Mouse (Mus musculus): ENCODE data around the gene Ece1.
"Not testable (repeated sequence)": the region's sequence is repeated elsewhere in the genome, so short reads cannot be mapped to it uniquely, and the experiment has no call there.

The Ece1 gene

DNA sequence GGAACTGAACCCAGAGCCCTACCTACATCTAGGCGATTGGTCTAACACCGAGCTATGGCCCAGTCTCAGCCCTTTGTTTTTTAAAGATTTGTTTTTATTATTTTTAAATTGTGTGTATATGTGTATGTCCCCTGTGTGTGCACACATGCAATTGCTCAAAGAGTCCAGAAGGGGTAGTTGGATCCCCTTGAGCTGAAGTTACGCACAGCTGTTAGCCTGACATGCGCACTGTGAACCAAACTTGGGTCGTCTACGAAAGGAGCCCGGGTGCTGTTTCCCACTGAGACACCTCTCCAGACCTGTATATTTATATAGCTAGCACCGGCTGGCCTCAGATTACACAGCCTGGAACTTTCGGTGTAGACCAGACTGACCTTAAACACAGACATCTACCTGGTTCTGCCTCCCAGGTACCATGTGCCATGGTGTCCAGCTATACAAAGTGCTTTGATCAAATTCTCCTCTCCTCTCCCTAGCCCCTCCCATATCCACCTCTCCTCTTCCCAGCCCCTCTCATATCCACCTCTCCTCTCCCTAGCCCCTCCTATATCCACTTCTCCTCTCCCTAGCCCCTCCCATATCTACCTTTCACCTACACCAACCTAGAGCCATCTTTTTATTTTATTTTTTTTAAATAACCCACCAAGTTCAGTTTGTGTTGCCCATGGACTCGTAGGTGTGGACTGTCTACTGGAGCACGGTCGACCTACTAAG, 79.3 kb downstream of the Ece1 start:
- no peak for DNase-seq (ENCODE audit: low read depth in 2 of 2, low spot score in 2 of 2)

DNA sequence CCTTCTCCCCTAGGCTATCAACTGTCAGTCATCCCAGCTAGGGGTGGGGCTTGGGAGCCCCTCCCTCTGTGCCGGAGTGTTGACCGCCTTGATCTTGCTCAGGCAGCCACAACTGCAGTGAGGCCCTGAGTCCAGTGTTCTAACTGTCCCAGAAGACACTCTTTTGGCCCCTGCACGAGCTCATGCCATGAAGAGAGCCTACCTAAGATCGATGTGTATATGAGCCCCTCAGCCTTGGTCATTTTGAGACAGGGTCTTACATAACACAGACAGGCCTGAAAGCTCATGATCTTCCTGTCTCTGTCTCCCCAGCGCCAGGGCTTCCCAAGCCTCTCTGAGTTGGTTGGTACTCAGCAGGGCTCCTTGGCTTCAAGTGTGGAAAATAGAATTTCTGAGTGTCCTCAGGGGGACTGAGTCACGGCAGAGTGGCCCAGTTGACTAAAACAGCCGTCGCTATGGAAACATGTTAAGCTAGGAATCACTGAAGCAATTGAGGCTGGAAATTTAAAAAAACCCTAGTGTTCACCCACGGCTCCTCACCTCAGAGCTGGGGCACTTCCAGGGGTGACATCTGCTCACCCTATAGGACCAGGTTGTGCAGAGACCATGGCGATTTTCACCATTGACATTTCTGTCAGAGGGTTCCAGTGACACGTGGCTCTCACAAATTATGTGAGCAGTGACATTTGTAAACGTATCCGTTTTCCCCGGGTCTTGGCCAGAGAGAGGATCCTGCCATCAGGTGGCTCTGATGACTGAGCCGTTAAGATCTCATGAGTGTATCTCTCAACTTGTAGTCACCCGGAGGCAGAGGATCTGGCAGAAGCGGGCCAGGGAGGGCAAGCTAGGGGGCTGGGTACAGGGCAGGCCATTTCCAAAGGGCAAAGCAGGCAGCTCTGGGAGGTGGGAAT, 80.1 kb downstream of the Ece1 start:
- DNase-seq (ENCODE audit: low read depth in 2 of 2, low spot score in 2 of 2), result no peak

DNA sequence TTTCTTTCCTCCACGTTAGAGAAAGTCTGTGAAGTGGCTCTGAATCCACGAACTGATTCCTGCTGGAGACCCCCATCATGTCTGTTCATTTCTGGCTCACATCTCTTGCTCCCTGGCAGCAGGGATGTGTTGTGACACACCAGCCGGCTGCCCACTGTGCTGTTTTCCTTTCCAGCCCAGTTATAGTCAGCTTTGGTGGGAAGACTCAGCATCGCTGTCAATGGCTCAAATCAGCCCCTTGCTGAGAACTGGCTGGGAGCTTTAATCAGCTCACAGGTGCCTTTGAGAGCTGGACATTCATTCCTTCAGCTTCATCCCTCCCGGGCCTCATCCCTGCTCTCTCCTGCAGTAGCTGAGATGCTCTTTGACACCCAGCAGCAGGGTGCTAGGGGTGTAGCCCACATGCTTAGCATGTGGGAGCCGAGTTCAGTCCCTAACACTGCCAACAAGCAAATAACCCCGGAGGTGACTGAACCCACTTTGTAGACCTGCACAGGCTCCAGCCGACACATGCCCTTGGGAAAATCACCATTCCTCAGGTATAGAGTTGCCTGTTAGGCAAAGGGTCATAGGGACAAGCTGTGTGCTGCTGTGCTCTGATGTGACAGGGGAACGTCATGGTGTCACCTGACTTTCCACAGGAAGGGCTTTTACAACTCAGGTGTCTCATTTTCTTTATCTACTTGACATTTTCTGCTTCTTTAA, 80.9 kb downstream of the Ece1 start:
- DNase-seq (ENCODE audit: low read depth in 2 of 2, low spot score in 2 of 2), result no peak

DNA sequence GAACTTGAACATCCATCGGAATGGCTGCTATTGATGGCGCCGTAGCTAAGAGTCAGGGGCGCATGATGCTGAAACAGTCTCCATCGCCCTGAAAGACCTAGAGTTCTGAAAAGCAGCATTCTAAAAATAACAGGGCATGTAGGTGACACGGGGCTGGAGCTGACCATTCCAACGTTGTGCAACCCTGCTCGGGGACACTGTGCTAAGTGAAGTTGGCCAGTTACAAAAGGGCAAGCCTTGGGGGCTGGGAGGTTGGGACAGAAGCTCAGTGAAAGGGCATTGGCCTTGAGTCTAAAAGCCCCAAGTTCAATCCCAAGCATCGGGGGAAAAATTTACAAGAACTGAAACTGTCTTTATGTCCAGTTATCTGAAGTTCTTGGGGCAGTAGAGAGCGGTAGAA, 81.5 kb downstream of the Ece1 start:
- no peak for DNase-seq (ENCODE audit: low read depth in 2 of 2, low spot score in 2 of 2)

DNA sequence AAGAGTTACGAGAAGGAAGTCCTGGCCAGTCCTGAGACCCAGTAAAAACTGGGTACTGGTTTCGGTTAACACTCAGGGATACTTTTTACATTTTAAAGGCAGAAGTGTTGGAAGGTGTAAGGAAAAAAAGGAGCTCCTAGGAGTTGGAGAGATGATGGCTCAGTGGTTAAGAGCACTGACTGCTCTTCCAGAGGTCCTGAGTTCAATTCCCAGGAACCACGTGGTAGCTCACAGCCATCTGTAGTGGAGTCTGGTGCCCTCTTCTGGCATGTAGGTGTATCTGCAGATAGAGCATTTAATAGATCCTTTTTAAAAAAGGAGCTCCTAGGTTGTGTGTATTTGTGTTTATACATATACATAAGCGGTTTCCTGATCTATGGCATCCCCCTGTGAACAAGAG, 83.3 kb downstream of the Ece1 start:
- no peak for DNase-seq (ENCODE audit: low read depth in 2 of 2, low spot score in 2 of 2)

DNA sequence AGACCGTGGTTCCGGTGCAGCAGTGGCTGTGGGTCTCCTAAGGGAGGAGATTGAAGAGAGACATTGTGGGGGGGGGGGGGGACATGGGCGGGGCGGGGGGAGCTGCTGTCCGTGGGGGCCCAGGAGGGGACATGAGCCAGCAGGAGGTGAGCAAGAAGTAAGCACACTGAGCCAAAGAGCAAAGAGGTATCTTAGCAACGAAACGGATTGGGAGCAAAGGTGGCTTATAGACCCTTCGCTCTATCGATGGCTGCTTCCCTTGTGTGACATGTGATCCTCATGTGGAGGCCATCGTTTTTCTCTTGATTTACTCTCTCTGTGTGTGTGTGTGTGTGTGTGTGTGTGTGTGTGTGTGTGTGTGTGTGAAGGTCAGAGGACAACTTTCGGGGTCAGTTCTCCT, 84.4 kb downstream of the Ece1 start:
- no peak for DNase-seq (ENCODE audit: low read depth in 2 of 2, low spot score in 2 of 2)

DNA sequence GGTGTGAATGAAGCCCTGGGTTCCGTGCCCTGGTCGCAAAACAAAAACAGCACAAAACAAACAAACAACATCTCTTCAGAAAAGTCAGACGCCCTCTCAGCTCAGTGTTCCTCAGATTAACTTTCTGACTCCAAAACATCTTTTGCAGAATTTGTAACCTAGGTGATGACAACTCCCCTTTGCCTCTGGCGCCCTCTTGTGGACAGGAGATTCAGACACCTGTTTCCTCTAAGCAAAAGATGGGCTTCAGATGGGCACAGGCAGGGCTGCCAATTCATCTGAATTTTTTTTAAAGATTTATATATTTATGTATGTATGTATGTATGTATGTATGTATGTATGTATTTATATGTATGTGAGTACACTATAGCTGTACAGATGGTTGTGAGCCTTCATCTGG, 90.8 kb downstream of the Ece1 start:
- peak; percentile 73 to 83 for DNase-seq (ENCODE audit: low read depth in 2 of 2, low spot score in 2 of 2)

DNA sequence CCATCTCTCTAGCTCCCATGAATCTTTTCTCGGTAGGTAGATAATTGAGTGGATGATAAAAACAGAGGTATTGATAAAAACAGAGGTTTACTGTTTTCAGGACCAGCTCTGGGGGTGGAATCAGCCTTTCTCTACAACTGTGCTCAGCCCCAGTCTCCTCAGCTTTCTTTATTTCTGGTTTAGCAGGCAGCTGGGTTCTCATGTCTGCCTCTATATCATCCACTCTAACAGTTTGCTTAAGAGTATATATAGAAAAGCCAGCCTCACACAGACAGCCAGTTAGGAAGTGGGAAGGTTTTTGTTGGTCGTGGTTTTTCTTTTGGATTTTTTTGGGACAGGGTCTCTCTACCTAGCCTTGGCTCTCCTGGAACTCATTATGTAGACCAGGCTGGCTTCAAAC, 92.1 kb downstream of the Ece1 start:
- DNase-seq (ENCODE audit: low read depth in 2 of 2, low spot score in 2 of 2), result no peak

DNA sequence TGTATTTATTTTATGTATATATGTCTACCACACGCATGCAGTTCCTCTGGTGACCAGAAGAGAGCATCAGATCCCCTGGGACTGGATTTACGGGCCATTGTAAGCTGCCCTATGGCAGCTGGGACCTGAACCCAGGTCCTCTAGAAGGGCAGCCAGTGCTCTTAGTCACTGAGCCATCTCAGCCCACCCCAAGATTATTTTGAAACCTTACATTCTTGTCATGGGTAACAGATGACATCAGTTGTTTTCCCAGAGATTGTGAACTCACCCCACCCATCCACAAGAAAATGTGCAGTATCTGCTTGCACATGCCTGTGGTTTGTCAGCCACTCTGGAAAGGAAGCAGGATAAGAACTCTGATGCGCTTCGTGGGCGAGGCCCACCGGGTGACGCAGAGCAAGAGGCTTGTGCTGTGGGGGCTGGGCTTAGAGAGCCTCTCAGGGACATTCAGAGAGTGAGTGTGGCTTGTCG, 92.9 kb downstream of the Ece1 start:
- DNase-seq (ENCODE audit: low read depth in 2 of 2, low spot score in 2 of 2), result no peak

DNA sequence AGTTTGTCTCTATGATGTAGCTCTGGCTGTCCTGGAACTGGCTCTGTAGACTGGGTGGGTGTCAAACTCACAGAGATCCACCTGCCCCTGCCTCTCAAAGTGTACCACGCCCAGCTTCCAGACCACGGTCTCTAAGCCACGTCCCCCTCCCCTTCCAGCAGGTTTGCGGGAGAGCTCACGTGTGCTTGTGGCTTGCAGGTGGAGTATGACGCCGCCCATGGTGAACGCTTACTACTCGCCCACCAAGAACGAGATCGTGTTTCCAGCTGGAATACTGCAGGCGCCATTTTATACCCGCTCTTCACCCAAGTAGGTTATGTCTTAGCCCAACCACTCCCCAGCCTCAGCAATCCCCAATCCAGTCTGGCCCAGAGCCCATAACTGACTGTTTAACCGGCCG, 94.2 kb downstream of the Ece1 start:
- no peak for DNase-seq (ENCODE audit: low read depth in 2 of 2, low spot score in 2 of 2)

DNA sequence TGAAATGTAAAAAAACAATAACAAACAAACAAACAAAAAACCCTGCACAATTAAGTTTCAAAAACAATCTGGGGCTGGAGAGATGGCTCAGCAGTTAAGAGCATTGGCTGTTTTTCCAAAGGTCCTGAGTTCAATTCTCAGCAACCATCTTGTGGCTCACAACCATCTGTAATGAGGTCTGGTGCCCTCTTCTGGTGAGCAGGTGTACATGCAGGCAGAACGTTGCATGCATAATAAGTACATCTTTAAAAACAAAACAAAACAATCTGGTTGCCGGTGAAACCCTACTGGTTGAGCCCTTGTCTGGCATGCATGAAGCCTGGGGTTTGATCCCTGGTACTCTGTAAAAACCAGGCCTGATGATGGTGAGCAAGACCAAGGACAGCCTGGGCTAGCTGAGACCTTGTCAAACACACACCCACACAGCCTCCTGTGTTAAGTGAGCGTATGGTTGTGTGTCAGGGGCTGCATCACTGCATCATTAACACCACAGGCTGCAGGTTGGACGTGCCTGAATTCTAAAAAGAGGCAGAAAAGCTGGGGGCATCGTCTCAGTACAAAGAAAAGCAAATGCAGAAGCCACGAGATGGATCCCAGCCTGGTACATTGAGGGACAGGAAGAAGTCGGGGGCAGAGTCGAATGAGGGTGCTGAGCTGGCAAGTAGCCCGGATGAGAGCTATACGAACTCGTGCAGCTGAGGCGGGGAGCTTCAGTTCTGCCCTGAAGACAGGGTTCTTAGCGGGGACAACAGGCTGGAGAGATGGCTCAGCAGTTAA, 98.0 kb downstream of the Ece1 start:
- DNase-seq (ENCODE audit: low read depth in 2 of 2, low spot score in 2 of 2), result no peak

DNA sequence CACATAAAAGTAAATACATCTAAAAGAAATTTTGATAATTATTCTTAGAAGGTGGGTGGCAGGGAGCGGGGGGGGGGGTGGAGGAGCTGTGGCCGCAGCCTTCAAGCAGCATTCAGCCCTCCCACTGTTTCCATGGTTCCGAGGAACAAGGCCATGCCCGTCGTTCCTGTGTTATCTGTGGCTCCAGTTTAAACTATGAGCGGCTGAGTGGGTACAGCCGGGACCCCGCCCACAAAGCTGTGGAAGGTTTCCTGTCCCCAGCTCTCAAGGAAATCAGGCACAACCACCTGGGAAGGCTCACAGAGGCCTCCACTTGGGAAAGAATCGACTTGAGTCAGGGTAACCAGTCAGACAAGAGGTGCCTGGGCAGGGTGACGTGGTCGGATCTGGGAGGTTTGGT, 98.7 kb downstream of the Ece1 start:
- DNase-seq (ENCODE audit: low read depth in 2 of 2, low spot score in 2 of 2), result no peak

DNA sequence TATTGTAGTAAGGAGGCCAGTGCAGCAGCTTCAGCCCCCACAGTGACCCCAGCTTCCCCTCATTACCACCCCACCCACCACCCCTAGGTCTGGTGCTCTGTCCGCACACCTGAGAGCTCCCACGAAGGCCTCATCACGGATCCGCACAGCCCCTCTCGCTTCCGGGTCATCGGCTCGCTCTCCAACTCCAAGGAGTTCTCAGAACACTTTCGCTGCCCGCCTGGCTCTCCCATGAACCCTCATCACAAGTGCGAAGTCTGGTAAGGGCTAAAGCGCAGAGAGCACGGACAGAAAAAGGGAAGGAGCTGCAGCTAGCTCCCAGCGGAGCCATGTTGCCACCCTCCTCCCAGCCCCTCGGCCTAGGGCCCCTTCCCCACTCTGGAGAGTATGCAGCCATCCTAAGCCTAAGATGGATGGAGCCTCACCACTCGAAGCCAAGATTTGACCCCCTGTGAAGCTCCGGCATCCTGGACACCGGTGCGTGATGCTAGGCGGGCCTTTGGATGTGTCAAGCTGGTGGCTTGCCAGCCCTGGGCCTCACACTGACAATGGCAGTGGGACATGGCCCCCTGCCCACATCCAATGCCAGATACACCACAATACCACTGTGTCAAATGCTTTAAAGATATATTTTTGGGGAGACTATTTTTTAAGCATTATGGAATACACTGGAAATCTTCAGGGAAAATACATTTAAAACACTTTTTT, 100.8 kb downstream of the Ece1 start:
- no peak for DNase-seq (ENCODE audit: low read depth in 2 of 2, low spot score in 2 of 2)

DNA sequence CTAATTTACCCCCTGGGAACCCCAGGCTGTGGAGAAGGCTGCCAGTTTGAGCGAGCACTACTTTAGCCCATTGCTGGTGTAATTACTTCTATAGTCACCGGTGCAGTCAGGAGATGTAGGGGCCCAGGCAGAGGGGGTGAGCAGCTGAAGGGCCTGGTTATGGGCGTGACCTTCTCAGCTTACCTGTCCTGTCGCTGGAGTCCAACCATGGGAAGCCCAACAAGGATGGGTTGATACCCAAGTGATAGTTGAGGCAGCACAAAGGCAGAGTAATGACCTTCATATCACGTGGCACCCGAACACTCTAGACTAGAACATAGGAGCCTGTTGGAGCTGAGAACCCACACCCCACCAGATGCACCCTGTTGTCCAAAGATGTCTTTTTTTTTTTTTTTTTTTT, 101.4 kb downstream of the Ece1 start:
- DNase-seq (ENCODE audit: low read depth in 2 of 2, low spot score in 2 of 2), result no peak

DNA sequence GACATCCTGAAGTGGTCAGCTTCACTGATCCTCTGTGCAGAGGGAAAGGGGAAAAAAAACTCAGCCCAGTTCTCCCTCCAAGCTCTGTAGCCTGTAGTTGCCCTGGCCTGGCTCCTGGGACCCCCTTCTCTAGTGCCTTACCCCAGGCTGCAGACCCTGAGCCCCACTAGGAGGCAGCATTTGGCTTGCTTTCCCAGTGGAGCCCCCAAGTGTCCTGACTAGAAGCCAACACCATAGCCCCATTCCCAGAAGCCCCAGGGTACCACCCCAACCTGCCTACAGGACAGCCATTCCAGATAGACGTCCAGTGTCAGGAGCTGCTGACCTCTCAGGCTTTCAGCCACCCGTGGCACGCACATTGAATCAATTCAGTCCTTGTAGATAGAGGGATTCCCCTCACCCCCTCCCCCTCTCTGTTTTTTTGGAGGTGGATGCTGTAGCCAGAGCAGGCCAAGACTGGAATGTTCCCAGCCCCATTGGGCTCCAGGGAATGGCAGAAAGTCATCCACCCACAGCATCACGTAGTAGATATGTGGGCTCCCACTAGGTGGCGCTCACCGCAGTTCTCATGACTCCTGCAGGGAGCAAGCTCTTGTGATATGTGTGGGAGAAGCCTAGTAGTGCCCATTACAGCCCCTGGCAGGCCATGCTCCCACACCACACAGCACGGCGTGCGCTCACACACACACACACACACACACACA, 102.0 kb downstream of the Ece1 start:
- DNase-seq (ENCODE audit: low read depth in 2 of 2, low spot score in 2 of 2), result peak; percentile 26 to 55

DNA sequence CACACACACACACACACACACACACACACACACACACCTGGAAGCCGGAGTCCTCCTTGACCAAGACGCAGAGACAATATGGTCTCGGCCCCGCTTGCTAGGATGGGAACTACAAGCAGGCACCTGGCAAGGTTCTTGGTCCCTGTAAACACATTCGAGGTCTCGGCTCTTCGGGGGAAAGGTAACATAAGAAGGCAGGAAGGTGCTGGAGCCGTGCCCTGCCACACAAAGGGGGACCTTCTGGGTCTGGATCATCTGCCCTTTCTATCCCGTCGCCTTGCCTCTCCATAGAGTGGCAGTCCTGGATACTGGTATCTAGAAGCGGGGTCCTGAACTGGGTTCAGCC, 102.5 kb downstream of the Ece1 start:
- no peak for DNase-seq (ENCODE audit: low read depth in 2 of 2, low spot score in 2 of 2)

DNA sequence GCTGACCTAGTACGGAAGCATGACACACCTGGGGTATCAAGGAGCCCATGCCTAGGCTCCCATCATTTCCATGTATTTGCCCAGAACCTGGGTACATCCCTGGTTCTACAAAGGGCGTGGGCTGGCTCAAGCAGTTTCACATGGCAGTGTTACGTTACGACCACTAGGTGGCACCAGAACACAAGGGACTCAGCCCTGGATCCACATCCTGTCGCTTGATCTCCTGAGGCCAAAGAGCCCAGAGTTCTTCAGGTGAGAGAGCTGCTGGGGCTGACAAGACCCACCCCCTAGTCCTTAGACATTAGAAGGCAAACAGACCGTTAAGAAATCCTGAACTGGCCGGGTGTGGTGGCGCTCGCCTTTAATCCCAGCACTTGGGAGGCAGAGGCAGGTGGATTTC, 106.2 kb downstream of the Ece1 start:
- DNase-seq (ENCODE audit: low read depth in 2 of 2, low spot score in 2 of 2), result peak; percentile 54 to 66

DNA sequence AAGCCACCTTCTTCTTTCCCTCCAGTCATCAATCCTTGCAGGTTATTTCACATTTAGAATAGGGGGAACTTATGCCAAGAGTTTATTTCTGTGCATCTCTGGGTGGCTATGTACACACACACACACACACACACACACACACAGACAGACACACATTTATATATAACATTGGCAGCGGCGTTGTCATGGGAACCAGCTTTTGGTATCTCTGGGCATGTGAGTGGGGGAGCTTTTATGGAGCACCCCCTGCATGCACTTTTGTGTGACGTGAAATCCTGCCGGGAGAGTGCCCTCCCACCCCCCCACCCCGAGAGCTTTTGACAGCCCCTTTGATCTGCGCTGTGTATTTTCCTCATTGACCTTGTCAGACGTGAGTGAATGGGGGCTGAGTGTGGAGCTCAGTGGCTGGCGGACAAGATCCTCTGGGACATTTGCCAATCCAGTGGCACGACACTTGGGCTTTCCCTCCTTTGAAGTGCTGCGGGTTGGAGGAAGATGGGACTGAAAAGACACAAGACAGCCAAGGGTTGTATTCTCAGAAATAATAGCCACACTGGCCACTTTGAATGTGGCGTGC, 108.7 kb downstream of the Ece1 start:
- not testable (repeated sequence) for DNase-seq (ENCODE audit: low read depth in 2 of 2, low spot score in 2 of 2)

DNA sequence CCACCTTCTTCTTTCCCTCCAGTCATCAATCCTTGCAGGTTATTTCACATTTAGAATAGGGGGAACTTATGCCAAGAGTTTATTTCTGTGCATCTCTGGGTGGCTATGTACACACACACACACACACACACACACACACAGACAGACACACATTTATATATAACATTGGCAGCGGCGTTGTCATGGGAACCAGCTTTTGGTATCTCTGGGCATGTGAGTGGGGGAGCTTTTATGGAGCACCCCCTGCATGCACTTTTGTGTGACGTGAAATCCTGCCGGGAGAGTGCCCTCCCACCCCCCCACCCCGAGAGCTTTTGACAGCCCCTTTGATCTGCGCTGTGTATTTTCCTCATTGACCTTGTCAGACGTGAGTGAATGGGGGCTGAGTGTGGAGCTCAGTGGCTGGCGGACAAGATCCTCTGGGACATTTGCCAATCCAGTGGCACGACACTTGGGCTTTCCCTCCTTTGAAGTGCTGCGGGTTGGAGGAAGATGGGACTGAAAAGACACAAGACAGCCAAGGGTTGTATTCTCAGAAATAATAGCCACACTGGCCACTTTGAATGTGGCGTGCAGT, 112.9 kb downstream of the Ece1 start:
- not testable (repeated sequence) for DNase-seq (ENCODE audit: low read depth in 2 of 2, low spot score in 2 of 2)

Measured in CD8-positive naive resting alpha-beta T cell, adult 2 months (primary cell).